Mouse (Mus musculus): Measurements from ENCODE around the gene Nr2f2. TPM values are rescaled to one million over a fixed set of nuclear protein-coding genes. Genes with fewer than 3 reads are reported as not detected.

Gene Nr2f2
- polyA plus RNA-seq, 1 experiment from 2014 or later = 113 TPM

DNA sequence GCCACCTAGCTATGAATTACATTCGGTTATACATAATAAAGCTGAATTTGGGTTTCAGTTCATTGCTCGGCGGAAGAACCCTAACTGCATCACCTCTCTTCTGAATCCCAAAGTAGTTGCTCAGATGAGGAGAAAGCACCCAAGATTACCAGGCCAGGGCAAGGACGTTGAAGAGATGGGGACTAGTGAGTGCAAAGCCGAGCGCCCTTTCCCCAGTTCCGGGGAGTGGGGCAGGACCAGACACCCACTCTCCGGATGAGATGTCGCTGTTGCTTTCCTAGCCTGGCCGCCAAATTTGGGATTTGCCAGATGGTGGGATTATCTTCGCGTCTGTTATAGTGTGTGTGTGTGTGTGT, 36.4 kb downstream of the Nr2f2 start:
- peak; percentile 46 for DNase-seq
- WGBS = 4% methylated on average over 12 of the region's 12 CpGs
- Histone ChIP-seq H3K27me3 (ENCODE audit: control insufficient read depth, insufficient read depth, low read length) (peaks cover 94% of the 10 kb centered on the region), H3K4me3 (replicated peaks; ENCODE audit: low read depth, low read length) (no peak overlapping the region; the same call in 1 of the 2 replicates), H3K4me2 (ENCODE audit: low read length) (peak overlapping the region; percentile 53), H3K27ac (replicated peaks; ENCODE audit: low read depth, low read length) (peak overlapping the region; percentile 70), H3K9ac (replicated peaks; ENCODE audit: low read length) (no peak overlapping the region), H3K9me3 (ENCODE audit: control insufficient read depth, low read length) (no peaks in the 10 kb centered on the region), H3K36me3 (ENCODE audit: control insufficient read depth, insufficient read depth, low read length) (no peaks in the 10 kb centered on the region), H3K4me1 (ENCODE audit: control insufficient read depth, insufficient read depth, low read length) (peaks cover 7% of the 10 kb centered on the region; the same call in 1 of the 2 replicates)
- no peak for ATAC-seq (ENCODE audit: low FRiP score, low TSS enrichment)

DNA sequence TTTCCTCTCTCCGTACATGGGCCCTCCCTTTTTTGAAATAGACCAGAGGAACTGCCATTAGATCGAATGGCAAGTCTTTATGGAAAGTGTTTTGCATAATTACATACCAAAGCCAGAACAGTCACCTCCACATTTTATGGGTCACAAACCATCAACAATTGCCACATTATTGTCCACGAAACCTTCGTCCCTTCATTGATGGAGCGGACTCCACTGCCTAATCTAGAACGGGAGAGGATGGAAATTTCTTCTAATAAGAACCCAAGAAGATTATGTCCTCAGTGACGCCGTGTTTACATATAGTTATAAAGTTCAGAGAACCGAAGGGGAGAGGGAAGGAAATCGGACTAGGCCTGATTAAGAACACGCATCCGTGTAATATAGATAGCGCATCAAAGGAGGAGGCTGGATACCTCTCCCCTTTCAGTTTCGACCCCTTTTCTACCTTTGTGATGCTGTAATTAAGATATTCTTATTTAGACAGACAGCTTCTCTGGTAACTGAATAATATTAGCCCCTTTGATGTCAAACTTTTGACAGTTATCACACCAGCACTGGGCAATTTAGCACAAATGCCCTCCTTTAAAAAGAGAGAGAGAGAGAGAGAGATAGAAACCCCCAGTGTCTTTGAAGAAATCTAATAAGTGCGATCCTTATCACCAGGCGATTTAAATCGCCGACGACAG, 36.9 kb downstream of the Nr2f2 start:
- no peak for ATAC-seq (ENCODE audit: low FRiP score, low TSS enrichment)
- peak overlapping the region; percentile 53; the same call in 1 of the 2 replicates for H3K4me2 ChIP-seq (ENCODE audit: low read length)
- H3K9me3 ChIP-seq (ENCODE audit: control insufficient read depth, low read length) = no peaks in the 10 kb centered on the region
- peak; percentile 49 for DNase-seq
- H3K27me3 ChIP-seq (ENCODE audit: control insufficient read depth, insufficient read depth, low read length) = peaks cover 95% of the 10 kb centered on the region
- WGBS = 2% methylated on average over 19 of the region's 19 CpGs
- H3K4me1 ChIP-seq (ENCODE audit: control insufficient read depth, insufficient read depth, low read length) = peaks cover 7% of the 10 kb centered on the region; the same call in 1 of the 2 replicates
- H3K27ac ChIP-seq (replicated peaks; ENCODE audit: low read depth, low read length) = peak overlapping the region; percentile 70
- no peaks in the 10 kb centered on the region for H3K36me3 ChIP-seq (ENCODE audit: control insufficient read depth, insufficient read depth, low read length)
- no peak overlapping the region for H3K4me3 ChIP-seq (replicated peaks; ENCODE audit: low read depth, low read length)
- no peak overlapping the region for H3K9ac ChIP-seq (replicated peaks; ENCODE audit: low read length)

- Histone ChIP-seq H3K4me1 (ENCODE audit: control insufficient read depth, insufficient read depth, low read length) (peaks cover 7% of the 10 kb centered on the region; the same call in 1 of the 2 replicates), H3K4me3 (replicated peaks; ENCODE audit: low read depth, low read length) (no peak overlapping the region), H3K36me3 (ENCODE audit: control insufficient read depth, insufficient read depth, low read length) (no peaks in the 10 kb centered on the region), H3K4me2 (ENCODE audit: low read length) (0 out of 2 replicates have a peak overlapping the region, but pooled peaks have one; percentile 53), H3K9ac (replicated peaks; ENCODE audit: low read length) (no peak overlapping the region), H3K9me3 (ENCODE audit: control insufficient read depth, low read length) (no peaks in the 10 kb centered on the region), H3K27me3 (ENCODE audit: control insufficient read depth, insufficient read depth, low read length) (peaks cover 96% of the 10 kb centered on the region), H3K27ac (replicated peaks; ENCODE audit: low read depth, low read length) (no peak overlapping the region; the same call in 1 of the 2 replicates)
- WGBS = 5% methylated on average over 6 of the region's 6 CpGs
- DNase-seq (peak; percentile 46), ATAC-seq (ENCODE audit: low FRiP score, low TSS enrichment) (no peak)
Measured at GRCm38 (mm10) chr7:70329037-70329516, 37.5 kb downstream of the Nr2f2 start.

- no peak for ATAC-seq (ENCODE audit: low FRiP score, low TSS enrichment)
- H3K27me3 ChIP-seq (ENCODE audit: control insufficient read depth, insufficient read depth, low read length) = peaks cover 96% of the 10 kb centered on the region
- H3K27ac ChIP-seq (replicated peaks; ENCODE audit: low read depth, low read length) = peak overlapping the region; percentile 57
- no peak overlapping the region for H3K4me3 ChIP-seq (replicated peaks; ENCODE audit: low read depth, low read length)
- WGBS = 4% methylated on average over 10 of the region's 10 CpGs
- H3K4me1 ChIP-seq (ENCODE audit: control insufficient read depth, insufficient read depth, low read length) = peaks cover 7% of the 10 kb centered on the region; the same call in 1 of the 2 replicates
- DNase-seq = peak; percentile 60
- H3K9me3 ChIP-seq (ENCODE audit: control insufficient read depth, low read length) = no peaks in the 10 kb centered on the region
- no peaks in the 10 kb centered on the region for H3K36me3 ChIP-seq (ENCODE audit: control insufficient read depth, insufficient read depth, low read length)
- peak overlapping the region; percentile 12; the same call in 1 of the 2 replicates for H3K4me2 ChIP-seq (ENCODE audit: low read length)
- no peak overlapping the region for H3K9ac ChIP-seq (replicated peaks; ENCODE audit: low read length)
Measured at GRCm38 (mm10) chr7:70328206-70329036, 38.1 kb downstream of the Nr2f2 start.

DNA sequence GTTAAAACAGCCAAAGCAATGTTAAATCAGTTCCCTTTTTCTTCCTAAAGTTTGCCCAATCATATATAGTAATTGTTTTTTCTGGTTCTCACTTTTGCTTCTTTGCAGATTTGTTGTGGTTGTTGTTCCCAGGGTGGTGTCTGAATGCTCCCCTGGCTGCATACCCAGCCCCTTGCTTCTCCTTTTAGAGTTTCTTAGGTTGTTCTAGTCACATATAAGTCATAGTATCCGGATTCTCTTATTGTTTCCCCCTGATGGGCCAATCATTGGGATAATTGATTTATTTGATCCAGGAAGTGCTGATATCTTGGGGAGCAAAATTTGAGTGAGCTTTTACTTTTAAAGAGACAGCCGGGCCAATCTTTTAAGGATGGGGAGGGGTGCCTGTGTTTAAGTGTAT, 39.3 kb downstream of the Nr2f2 start:
- Histone ChIP-seq H3K9me3 (ENCODE audit: control insufficient read depth, low read length) (no peaks in the 10 kb centered on the region), H3K36me3 (ENCODE audit: control insufficient read depth, insufficient read depth, low read length) (no peaks in the 10 kb centered on the region), H3K4me1 (ENCODE audit: control insufficient read depth, insufficient read depth, low read length) (peaks cover 7% of the 10 kb centered on the region; the same call in 1 of the 2 replicates), H3K27me3 (ENCODE audit: control insufficient read depth, insufficient read depth, low read length) (peaks cover 96% of the 10 kb centered on the region), H3K27ac (replicated peaks; ENCODE audit: low read depth, low read length) (no peak overlapping the region), H3K4me2 (ENCODE audit: low read length) (0 out of 2 replicates have a peak overlapping the region, but pooled peaks have one; percentile 40), H3K4me3 (replicated peaks; ENCODE audit: low read depth, low read length) (no peak overlapping the region), H3K9ac (replicated peaks; ENCODE audit: low read length) (no peak overlapping the region)
- 9% methylated on average over 2 of the region's 2 CpGs for WGBS
- DNase-seq (peak; percentile 11), ATAC-seq (ENCODE audit: low FRiP score, low TSS enrichment) (no peak)

DNA sequence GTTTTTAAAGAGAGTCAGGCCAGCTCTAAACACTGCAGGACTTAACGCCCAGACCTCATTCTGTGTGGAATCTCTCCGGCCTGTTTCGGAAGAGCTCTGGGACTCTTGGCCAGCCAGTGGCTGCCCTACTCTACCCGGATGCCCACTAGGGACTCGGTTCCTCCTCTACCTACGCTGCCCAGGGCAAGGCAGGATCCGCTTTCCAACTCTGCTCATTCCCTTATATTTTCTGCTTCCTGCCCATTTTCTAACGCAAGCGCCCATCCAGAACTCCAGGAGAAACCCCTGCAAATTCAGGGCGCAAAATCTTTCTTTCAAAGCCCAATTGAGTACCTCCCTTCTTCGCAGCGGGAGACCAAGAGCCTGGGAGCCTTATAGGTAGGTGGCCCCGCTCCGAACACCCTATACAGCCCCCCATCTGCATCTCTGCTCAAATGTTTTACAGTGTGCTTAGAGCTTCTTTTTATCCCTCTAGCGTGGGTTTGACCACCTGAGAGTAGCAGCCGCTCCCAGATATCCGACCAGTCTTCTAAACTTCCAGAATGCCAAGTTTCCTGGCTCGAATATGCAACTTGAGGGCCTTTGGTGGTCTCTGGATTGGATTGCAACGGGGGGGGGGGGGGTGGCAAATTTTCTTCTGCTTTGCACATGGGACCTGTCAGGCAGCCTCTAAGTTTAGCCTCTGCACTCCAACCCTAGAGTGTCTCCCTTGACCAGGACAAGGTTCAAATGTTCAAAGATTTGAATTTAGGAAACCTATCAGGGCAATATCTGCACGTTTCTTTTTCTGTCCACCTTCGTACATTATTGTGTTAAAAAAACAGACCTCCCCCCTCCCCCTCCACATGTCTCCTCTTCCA, 40.1 kb downstream of the Nr2f2 start:
- Histone ChIP-seq H3K4me1 (ENCODE audit: control insufficient read depth, insufficient read depth, low read length) (peaks cover under 1% of the 10 kb centered on the region; the same call in 1 of the 2 replicates), H3K36me3 (ENCODE audit: control insufficient read depth, insufficient read depth, low read length) (no peaks in the 10 kb centered on the region), H3K9ac (replicated peaks; ENCODE audit: low read length) (peak overlapping the region; percentile 23; the same call in 1 of the 2 replicates), H3K4me3 (replicated peaks; ENCODE audit: low read depth, low read length) (0 out of 2 replicates have a peak overlapping the region, but pooled peaks have one; percentile 9), H3K4me2 (ENCODE audit: low read length) (peak overlapping the region; percentile 40), H3K27ac (replicated peaks; ENCODE audit: low read depth, low read length) (peak overlapping the region; percentile 17; the same call in 1 of the 2 replicates), H3K27me3 (ENCODE audit: control insufficient read depth, insufficient read depth, low read length) (peaks cover 96% of the 10 kb centered on the region), H3K9me3 (ENCODE audit: control insufficient read depth, low read length) (no peaks in the 10 kb centered on the region)
- peak; percentile 33 for DNase-seq
- WGBS = 2% methylated on average over 21 of the region's 21 CpGs
- ATAC-seq (ENCODE audit: low FRiP score, low TSS enrichment) = no peak

- WGBS = 2% methylated on average over 18 of the region's 18 CpGs
- peak overlapping the region; percentile 29; the same call in 1 of the 2 replicates for H3K9ac ChIP-seq (replicated peaks; ENCODE audit: low read length)
Measured at GRCm38 (mm10) chr7:70325381-70325780, 41.2 kb downstream of the Nr2f2 start.

DNA sequence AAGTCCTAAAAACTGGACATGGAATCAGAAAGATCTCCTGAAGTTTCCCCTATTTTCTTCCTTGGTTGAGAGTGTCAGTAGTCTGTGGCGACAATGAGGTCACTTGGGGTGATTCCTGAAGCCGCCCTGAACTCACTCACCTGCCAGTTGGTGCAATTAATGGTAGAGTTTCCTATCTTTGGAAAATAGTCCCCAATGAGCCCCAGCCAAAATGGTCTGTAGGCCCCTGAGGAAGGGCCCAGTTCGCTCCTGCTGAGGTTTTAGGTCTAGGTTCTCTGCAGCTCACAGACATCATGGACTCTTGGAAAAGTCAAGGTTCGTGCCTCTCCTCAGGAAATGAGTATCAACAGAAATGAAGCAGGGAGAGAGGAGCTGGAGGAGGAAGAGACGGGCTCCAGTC, 42.0 kb downstream of the Nr2f2 start:
- Histone ChIP-seq H3K9me3 (ENCODE audit: control insufficient read depth, low read length) (no peaks in the 10 kb centered on the region), H3K4me3 (replicated peaks; ENCODE audit: low read depth, low read length) (no peak overlapping the region), H3K27me3 (ENCODE audit: control insufficient read depth, insufficient read depth, low read length) (peaks cover 86% of the 10 kb centered on the region), H3K36me3 (ENCODE audit: control insufficient read depth, insufficient read depth, low read length) (no peaks in the 10 kb centered on the region), H3K4me1 (ENCODE audit: control insufficient read depth, insufficient read depth, low read length) (no peaks in the 10 kb centered on the region), H3K27ac (replicated peaks; ENCODE audit: low read depth, low read length) (no peak overlapping the region), H3K4me2 (ENCODE audit: low read length) (no peak overlapping the region), H3K9ac (replicated peaks; ENCODE audit: low read length) (no peak overlapping the region)
- DNase-seq = peak; percentile 12
- 12% methylated on average over 5 of the region's 5 CpGs for WGBS
- ATAC-seq (ENCODE audit: low FRiP score, low TSS enrichment) = no peak

More at GRCm38 (mm10) chr7:70325381-70325780, 41.2 kb downstream of the Nr2f2 start:
- no peak; the same call in 1 of the 2 replicates for ATAC-seq (ENCODE audit: low FRiP score, low TSS enrichment)
- H3K27me3 ChIP-seq (ENCODE audit: control insufficient read depth, insufficient read depth, low read length) = peaks cover 92% of the 10 kb centered on the region
- H3K27ac ChIP-seq (replicated peaks; ENCODE audit: low read depth, low read length) = peak overlapping the region; percentile 76
- no peaks in the 10 kb centered on the region for H3K9me3 ChIP-seq (ENCODE audit: control insufficient read depth, low read length)
- H3K4me3 ChIP-seq (replicated peaks; ENCODE audit: low read depth, low read length) = 0 out of 2 replicates have a peak overlapping the region, but pooled peaks have one; percentile 5
- H3K36me3 ChIP-seq (ENCODE audit: control insufficient read depth, insufficient read depth, low read length) = no peaks in the 10 kb centered on the region
- H3K4me2 ChIP-seq (ENCODE audit: low read length) = peak overlapping the region; percentile 40
- DNase-seq = peak; percentile 41
- no peaks in the 10 kb centered on the region for H3K4me1 ChIP-seq (ENCODE audit: control insufficient read depth, insufficient read depth, low read length)
